Mouse (Mus musculus) 3134 (cell line): ENCODE measurements around the gene Bace2.

ENCODE experiments used
- DNase-seq: peaks from one replicate; pipeline ENCODE4 v3.0.0-alpha.2; 2011; ENCODE audit warnings: low spot score; ENCODE audit not compliant: insufficient read length; ENCODE audit errors: extremely low read depth

Bace2 gene

DNA sequence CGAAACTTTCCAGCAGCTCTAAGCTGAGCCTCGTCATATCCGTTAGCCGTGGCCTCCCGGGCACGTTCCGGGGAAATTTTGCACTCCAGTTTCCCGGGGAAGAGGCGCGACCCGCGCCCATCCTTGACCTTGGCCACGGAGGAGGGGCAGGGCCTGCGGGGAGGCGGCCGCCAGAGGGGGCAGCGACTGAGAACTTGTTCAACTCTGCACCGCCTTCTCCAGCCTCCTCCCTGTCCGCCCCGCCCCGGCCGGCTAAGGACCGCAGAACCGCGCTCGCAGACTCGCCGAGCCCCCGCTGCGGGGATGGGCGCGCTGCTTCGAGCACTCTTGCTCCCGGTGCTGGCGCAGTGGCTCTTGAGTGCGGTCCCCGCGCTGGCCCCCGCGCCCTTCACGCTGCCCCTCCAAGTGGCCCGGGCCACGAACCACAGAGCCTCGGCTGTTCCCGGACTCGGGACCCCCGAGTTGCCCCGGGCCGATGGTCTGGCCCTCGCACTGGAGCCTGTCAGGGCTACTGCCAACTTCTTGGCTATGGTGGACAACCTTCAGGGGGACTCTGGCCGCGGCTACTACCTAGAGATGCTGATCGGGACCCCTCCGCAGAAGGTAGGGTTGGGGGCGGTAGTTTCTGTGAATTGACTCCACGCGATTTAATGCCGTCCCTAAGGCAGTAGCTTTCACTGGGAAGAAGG lies at the start of gene Bace2:
TSS of gene Bace2 (plus strand) at position 244 of the 689 bp plus-strand sequence.
- DNase-seq, result no peak

GRCm38 (mm10) chr16:97307594-97307993 lies 48.9 kb upstream of the Bace2 start:
- no peak for DNase-seq

- no peak for DNase-seq
Observed at GRCm38 (mm10) chr16:97309796-97310569, 46.6 kb upstream of the Bace2 start.

DNA sequence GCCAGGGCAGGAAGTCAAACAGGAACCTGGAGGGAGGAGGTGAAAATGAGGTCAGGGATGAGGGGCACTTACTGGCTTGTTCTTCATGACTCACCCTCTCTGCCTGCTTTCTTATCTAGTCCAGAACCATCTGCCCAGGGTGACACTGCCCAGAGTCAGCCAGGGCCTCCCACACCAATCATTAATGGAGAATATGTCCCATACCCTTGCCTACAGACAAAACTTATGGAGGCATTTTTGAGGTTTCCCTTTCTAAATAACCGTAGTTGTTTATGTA lies 46.0 kb upstream of the Bace2 start:
- no peak for DNase-seq

DNA sequence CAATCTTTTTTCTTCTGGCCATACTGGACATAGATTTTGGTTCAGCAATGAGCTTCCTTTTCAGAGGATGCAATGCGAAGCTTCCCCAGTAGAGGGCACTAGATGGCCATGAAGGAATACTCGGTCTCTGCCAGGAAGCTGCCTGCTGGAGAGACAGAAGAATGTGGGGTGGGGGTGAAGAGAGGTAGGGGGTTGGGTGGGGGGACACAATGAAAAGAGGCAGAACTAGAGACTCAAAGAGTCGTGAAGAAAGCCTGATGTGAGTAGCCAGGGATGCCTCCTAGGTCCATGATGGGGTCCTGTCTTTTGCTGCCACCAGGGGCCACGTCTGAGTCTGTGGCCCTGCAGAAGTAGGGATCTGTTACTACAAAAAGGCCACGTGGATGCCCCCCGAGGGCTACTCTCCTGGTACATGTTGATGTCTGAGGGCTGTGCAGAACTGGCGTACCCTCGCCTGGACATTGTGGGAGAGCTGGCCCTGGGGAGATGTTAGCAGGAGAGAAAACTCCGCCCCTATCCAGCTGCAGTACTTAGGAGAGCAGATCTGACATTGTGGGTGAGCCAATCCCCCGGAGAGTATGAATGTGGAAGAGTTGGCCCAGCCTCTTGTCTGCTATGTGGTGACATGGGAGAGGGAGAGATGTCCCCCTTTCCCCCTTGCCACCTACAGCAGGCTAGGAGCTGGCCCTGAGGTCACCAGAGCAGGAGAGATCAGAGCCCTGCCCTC lies 43.4 kb upstream of the Bace2 start:
- no peak for DNase-seq

DNA sequence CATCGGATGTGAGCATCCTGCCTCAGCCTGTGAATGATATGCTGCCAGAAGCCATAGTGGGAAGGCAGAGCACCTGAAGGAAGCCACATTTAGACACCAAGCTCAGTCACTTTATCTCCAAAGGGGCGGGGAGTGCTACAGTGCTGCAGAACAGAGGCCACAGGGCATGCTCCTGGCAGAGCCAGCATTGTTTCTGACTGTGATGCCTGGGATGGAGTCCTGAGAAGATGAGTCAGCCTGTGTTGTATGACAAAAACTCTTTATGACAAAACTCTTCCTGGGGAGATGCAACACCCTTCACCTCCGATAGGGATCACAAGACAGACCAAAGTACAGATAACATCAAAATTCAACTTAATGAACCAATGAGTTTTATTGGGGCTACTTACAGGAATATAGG lies 35.0 kb upstream of the Bace2 start:
- DNase-seq, result no peak

- DNase-seq, result no peak
Observed at GRCm38 (mm10) chr16:97322604-97323003, 33.9 kb upstream of the Bace2 start.

GRCm38 (mm10) chr16:97325975-97326374 lies 30.6 kb upstream of the Bace2 start:
- no peak for DNase-seq

DNA sequence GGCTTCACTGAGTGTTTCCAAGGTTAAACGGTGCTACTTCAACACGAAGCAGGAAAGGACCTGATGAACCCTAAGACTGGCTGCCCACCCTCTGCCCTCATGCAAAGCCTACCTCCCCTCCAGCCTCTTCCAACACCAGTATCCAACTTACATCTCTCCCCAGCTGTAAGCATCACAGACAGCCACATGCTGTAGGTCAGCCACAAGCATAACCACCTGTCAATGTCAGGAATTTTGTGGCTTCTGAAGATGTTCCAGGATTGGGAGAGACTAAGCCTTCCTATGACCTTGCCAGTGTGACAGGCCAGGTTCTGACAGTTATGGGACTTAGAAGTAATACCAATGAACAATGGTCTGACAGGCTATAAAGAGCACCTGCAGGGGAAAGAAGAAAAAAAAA lies 27.9 kb upstream of the Bace2 start:
- no peak for DNase-seq

DNA sequence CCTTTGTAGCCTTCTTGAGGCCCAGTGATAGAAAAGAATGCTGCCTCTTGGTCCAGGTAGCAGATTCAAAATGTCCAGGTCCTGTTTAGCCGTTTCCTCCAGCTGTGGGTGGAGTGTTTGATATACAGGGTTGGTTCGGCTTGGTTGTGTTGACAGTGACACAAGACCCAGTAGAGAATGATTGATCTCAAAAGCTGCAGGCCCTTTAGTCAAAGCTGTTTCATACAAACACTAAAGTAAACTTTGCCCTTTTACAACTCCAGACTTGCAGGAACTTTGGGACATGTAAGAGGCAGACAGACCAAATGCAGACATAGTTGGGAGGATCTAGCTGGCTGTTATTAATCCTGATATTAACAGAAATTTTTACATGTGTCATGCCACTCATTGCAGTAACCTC lies 3.5 kb upstream of the Bace2 start:
- DNase-seq, result no peak

DNA sequence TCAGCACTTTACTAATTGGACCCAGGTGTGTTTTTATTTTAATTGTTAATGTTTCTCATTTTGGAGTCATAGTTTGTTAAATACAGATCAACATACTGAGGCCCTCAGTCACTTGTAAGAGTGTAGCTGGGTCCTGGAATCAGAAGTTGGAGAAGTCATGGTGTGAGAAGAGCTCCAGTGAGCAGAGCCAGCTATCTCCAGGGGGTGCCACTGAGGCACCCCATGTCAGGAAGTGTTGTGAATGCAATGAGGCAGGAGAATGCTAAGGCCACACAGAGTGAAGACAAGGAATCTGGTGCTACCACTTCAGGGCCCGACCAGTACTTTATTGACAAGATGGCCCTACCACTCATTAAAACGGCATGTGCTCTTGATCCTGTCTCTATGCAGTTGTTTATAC lies 1.9 kb upstream of the Bace2 start:
- no peak for DNase-seq

- no peak for DNase-seq
Observed at GRCm38 (mm10) chr16:97357188-97357821, 763 bp downstream of the Bace2 start.

GRCm38 (mm10) chr16:97362231-97362888 lies 5.8 kb downstream of the Bace2 start:
- no peak for DNase-seq

DNA sequence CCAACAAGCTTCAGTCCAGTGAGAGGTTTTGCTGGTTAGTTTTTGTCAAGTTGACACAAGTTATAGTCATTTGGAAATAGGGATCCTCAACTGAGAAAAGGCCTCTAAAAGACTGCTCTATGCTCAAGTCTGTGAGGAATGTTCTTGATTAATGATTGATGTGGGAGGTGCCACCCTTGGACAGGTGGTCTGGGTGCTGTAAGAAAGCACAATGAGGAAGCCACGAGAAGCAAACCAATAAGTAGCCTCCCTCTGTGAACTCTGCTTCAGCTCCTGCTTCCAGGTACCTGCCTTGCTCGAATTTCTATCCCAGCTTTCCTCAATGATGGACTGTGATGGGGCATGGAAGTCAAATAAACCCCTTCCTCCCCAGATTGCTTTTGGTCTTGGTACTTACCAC lies 9.6 kb downstream of the Bace2 start:
- no peak for DNase-seq

DNA sequence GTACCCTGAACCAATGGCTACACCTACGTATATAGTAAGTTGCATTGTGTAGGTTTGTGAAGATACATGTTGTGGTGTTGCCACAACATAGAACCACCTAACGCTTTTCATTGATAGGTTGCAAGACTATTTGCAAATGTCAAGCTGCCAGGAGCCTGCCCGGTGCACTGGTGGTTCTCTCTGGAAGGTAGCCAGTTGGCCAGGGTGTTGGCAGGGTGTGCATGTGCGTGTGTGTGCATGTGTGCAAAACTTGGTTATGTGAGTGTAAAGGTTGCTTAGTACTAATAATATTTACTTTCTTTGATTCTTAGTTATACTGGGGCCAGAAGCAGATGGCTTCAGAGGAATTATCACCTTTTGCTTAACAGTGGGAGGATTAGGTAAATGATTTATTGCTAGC lies 13.7 kb downstream of the Bace2 start:
- no peak for DNase-seq

DNA sequence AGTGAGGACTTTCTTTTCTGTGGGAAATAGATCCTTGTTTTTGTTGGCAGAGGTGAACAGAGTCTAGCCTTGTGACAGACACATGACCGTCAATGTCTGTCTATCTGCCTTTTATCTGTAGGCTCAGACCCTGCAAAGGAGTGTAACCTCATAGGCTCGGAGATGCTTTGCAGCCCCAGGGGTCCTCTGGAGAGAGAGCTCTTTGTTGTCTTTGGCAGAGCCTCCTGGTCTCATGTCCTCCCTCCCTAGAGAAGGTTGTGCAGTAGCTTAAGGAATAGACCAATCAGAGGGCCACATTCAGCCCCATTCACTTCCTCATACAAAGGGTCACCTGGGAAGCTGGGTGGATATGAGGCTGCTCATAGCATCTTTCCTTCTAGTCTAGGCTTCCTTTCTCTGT lies 31.4 kb downstream of the Bace2 start:
- DNase-seq, result no peak

DNA sequence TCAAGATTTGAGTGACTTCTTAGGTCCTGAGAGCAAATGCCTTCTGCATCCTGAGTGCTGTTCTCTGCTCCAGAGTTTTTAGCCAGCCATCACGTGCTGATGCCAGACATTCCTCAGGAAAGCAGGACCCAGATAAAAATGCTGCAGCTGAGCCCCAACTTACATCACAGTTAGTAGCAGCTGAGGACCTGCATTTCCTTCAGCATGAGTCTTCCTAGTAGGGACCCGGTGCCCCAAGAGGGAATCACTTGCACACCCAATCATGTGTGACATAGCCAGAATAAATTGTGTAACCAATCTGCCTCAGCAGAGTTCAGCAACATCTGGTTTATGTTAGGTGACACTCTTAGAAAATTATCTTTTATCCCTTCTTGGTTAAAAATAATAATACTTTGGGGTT lies 34.7 kb downstream of the Bace2 start:
- DNase-seq, result no peak

DNA sequence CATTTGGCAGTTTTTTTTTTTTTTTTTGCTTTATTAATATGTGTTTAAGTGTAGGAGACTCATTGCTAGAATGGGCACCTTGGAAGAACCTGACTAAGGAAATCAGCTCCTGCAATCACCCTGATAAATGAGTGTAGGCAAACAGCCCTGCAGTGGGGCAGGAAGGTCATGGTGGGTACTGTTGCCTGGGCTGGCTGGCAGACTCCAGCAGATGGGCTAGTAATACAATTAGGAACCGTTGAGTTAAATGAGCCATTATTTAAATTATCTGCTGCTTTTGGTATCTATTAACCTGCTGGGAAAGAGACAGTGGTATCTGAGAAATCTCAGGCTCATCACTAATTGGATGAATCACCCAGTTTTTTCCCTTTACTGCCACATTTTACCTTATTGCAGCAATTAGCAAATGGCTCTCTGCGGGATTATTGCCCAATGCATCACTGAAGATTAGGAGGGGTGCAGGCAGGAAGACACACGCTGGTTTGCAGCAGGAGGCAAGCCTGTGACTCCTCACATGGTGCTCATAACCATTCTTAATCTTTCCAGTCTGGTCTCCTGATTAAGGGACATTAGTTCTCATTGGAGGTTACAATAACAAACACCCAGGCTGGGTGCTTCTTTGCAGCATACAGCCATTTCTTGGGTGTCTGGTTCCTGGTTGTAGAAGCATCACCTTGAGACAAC lies 35.3 kb downstream of the Bace2 start:
- DNase-seq, result no peak

- no peak for DNase-seq
Observed at GRCm38 (mm10) chr16:97396436-97396835, 39.9 kb downstream of the Bace2 start.

GRCm38 (mm10) chr16:97397945-97398531 lies 41.5 kb downstream of the Bace2 start:
- no peak for DNase-seq
